Mouse (Mus musculus) ES-E14 (cell line): Measurements from ENCODE around the gene Srl.

ENCODE experiments used
- CHD2 ChIP-seq: IDR thresholded peaks from 2 replicates; pipeline ENCODE4 v1.6.1; 2014; ENCODE audit warnings: mild to moderate bottlenecking, low read depth, low read length, inconsistent platforms
- HCFC1 ChIP-seq: IDR thresholded peaks from 2 replicates; pipeline ENCODE4 v1.6.1; 2012; ENCODE audit warnings: low read length, inconsistent platforms, borderline replicate concordance; ENCODE audit not compliant: insufficient read depth
- MAFK ChIP-seq: IDR thresholded peaks from 2 replicates; pipeline ENCODE4 v1.6.1; 2014; ENCODE audit warnings: mild to moderate bottlenecking, low read depth, low read length, inconsistent platforms; ENCODE audit not compliant: insufficient read depth
- ZC3H11A ChIP-seq: IDR thresholded peaks from 2 replicates; pipeline ENCODE4 v1.6.1; 2012; ENCODE audit warnings: low read depth, mild to moderate bottlenecking, inconsistent platforms, low read length, borderline replicate concordance
- ZNF384 ChIP-seq: IDR thresholded peaks from 2 replicates; pipeline ENCODE4 v1.6.1; 2012; ENCODE audit warnings: low read depth, low read length, inconsistent platforms

DNA sequence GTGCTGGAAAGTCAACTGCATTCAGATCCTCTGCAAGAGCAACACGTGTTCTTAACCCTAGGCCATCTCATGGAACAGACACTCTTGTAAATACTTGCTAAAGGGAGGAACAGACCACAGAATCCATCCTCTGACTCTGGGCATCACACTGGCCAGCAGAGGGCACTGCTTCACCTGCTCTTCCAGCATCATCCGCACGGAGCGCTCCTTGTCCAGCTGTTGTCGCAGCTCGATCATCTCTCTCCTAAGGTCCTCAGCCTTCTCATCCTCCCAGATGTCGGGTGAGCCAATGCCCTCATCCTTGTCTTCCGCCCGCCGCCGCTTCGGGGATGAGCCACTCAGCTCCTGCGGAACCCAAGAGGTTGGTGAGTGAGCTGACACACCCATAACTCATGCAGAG, 9.4 kb upstream of the Srl start:
- TF ChIP-seq HCFC1 (no peak), ZNF384 (peak; percentile 64), CHD2 (no peak), MAFK (no peak), ZC3H11A (peak; percentile 42; the same call in 1 of the 2 replicates)
